Mouse (Mus musculus) layer of hippocampus, postnatal 25 days (tissue): ENCODE measurements around the gene Zfp213. TPM values are rescaled to one million over a fixed set of nuclear protein-coding genes. Genes with fewer than 3 reads are reported as not detected.

Experiments
- DNase-seq, 2 experiments: peaks; one replicate each; pipeline ENCODE4 v3.0.0; 2022; ENCODE audit warnings: mixed read lengths in 2 of 2, low spot score in 1 of 2; ENCODE audit errors: extremely low spot score in 1 of 2
- total RNA-seq, 2 experiments: library from RNA; stranded (reverse); gene quantifications; 2 replicates each; pipeline ENCODE4 v1.2.3; 2021

The Zfp213 gene
- total RNA-seq, 2 experiments from 2014 or later = 5.5 to 7.6 TPM

- DNase-seq = no peak
These were observed 45.2 kb downstream of the Zfp213 start for GRCm38 (mm10) chr17:23518701-23519423.

Other genes with a start within 250 kb of the Zfp213 start
- under 1 TPM in 1 of 2 experiments, not detected in 1; 0.02 TPM for gene Vmn2r115, start 220.5 kb downstream of the Zfp213 start, total RNA-seq
- gene Vmn2r116, start 179.6 kb downstream of the Zfp213 start, total RNA-seq = not detected
- not detected for gene Vmn2r117, start 84.5 kb downstream of the Zfp213 start, total RNA-seq
- gene Zfp13, start 35.2 kb upstream of the Zfp213 start, total RNA-seq = 10 to 100 TPM; 30.2 to 35.1 TPM
- not detected for gene Zscan10, start 36.6 kb upstream of the Zfp213 start, total RNA-seq
- under 1 TPM; 0.19 to 0.22 TPM for gene Mmp25, start 81.0 kb upstream of the Zfp213 start, total RNA-seq
- not detected for gene Bicdl2, start 96.3 kb upstream of the Zfp213 start, total RNA-seq
- gene Hcfc1r1, start 109.4 kb upstream of the Zfp213 start, total RNA-seq = 100 to 1,000 TPM; 119 to 129 TPM
- 10 to 100 TPM in 1 of 2 experiments, 1 to 10 TPM in 1; 9.0 to 10.1 TPM for gene Thoc6, start 109.6 kb upstream of the Zfp213 start, total RNA-seq
- gene Tnfrsf12a, start 113.2 kb upstream of the Zfp213 start, total RNA-seq = 1 to 10 TPM; 5.8 to 8.8 TPM
- gene Cldn6, start 115.0 kb upstream of the Zfp213 start, total RNA-seq = not detected
- gene Cldn9, start 119.8 kb upstream of the Zfp213 start, total RNA-seq = not detected
- gene 1520401A03Rik, start 158.5 kb upstream of the Zfp213 start, total RNA-seq = under 1 TPM; 0.17 to 0.61 TPM
- gene Pkmyt1, start 162.1 kb upstream of the Zfp213 start, total RNA-seq = 1 to 10 TPM; 2.7 to 3.7 TPM
- 10 to 100 TPM; 55.1 to 58.7 TPM for gene Paqr4, start 176.6 kb upstream of the Zfp213 start, total RNA-seq
- under 1 TPM; 0.28 to 0.49 TPM for gene Kremen2, start 181.6 kb upstream of the Zfp213 start, total RNA-seq
- 100 to 1,000 TPM; 263 to 298 TPM for gene Flywch1, start 207.4 kb upstream of the Zfp213 start, total RNA-seq
- gene Flywch2, start 221.8 kb upstream of the Zfp213 start, total RNA-seq = 10 to 100 TPM; 11.3 to 18.4 TPM
- gene Srrm2, start 226.3 kb upstream of the Zfp213 start, total RNA-seq = 100 to 1,000 TPM; 400 to 605 TPM